Mouse (Mus musculus) megakaryocyte, embryonic 14.5 days (primary cell): Measurements from ENCODE around the gene Rcn1.

Experiments
- FLI1 ChIP-seq: IDR thresholded peaks from 2 replicates; pipeline ENCODE4 v1.6.1; 2012; ENCODE audit warnings: low read length, inconsistent platforms, mixed read lengths
- GATA1 ChIP-seq: IDR thresholded peaks from 3 replicates; pipeline ENCODE4 v1.6.1; 2012; ENCODE audit warnings: mixed read lengths, low read length, inconsistent platforms, borderline replicate concordance

DNA sequence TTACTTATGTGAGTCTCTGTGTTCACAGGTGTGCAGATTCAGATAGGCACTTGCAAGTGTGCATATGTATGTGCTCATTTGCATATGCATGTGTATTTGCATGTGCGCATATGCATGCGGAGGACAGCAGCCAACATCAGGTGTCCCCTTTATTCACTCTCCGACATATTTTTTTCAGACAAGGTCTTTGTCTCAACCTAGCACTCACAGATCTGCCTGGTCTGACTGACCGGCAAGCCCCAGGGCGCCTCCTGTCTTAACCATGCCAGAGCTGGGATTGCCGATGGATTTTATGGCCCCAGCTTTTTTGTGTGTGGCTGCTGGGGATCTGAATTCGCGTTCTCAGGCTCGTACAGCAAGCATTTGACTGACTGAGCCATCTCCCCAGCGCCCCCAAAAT, 28.9 kb downstream of the Rcn1 start:
- no peak for TF ChIP-seq GATA1
- TF ChIP-seq FLI1 = no peak
